Mouse (Mus musculus) T-helper 2 cell (primary cell): ENCODE measurements around the gene Gm10696.
"Not testable (repeated sequence)": the region's sequence is repeated elsewhere in the genome, so short reads cannot be mapped to it uniquely, and the experiment has no call there.

ENCODE experiments used
- in situ Hi-C: fragments of 300-600 bp; cut with MboI, MseI; formaldehyde crosslinking; loops from one replicate; pipeline ENCODE4 v1.15.1; 2025; ENCODE audit warnings: high pct_unique_total_duplicates

Gm10696 gene

DNA sequence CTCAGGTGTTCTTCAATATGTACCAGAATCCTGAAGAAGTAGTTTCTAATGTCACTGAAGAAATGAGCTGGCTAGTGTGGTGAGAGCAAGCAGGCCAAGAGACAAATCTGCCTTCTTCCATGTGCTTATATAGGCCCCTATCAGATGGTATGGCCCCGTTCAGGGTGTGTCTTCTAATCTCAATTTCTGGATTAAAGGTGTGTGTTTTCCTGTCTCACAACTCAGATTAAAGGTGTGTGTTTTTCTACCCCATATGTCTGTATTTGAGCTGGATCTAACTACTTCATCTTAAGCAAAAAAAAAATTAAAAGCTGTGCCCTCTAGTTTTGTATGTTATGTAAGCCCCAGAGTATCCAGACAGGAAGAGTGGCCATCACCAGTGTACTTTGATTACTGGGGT, at the start of gene Gm10696:
Gene Gm10696, minus strand, starts transcription at position 101 of the 400 bp plus-strand sequence.
- in situ Hi-C loops: not testable (repeated sequence)

GRCm38 (mm10) chr3:94196414-94196813, 18.4 kb upstream of the Gm10696 start, which contains the start of gene Gm5286:
Gene Gm5286, plus strand, starts transcription at chr3:94196714.
- in situ Hi-C loops: loop anchor here (10.0 kb wide), 2 partner anchors 192 to 322 kb away; no protein-coding TSS in a partner anchor

GRCm38 (mm10) chr3:94167351-94167750, 10.6 kb downstream of the Gm10696 start:
- in situ Hi-C loops: not testable (repeated sequence)
